Mouse (Mus musculus): ENCODE results near the gene Rcan3.

GRCm38 (mm10) chr4:135419996-135420395, 13.7 kb downstream of the Rcan3 start:
- TF ChIP-seq CTCF (IDR thresholded peaks at IDR 0.05; ENCODE audit: low read depth, low read length) (no peak), POLR2A (IDR thresholded peaks at IDR 0.05; ENCODE audit: borderline replicate concordance, low read depth, low read length) (no peak)
